Mouse (Mus musculus) CH12.LX (cell line): ENCODE data around the gene Iqsec2. TPM values are rescaled to one million over a fixed set of nuclear protein-coding genes. Genes with fewer than 3 reads are reported as not detected.

Experiments used
- DNase-seq: peaks from one replicate; pipeline ENCODE4 v3.0.0-alpha.2; 2013; ENCODE audit errors: extremely low read depth
- H3K27ac ChIP-seq: 2 replicates; pipeline ENCODE4 v1.5.1; 2012; ENCODE audit warnings: low read depth, mild to moderate bottlenecking, control low read depth, moderate library complexity; ENCODE audit not compliant: insufficient read depth
- H3K27me3 ChIP-seq: replicated peaks from 2 replicates; pipeline ENCODE3; 2012; ENCODE audit warnings: inconsistent platforms
- H3K36me3 ChIP-seq, 2 experiments: replicated peaks in 1 of 2; 2 replicates each; pipeline versions ENCODE3 to v1.6.1; 2012; ENCODE audit warnings: inconsistent platforms in 1 of 2, low read length in 1 of 2, mild to moderate bottlenecking in 1 of 2, mixed read lengths in 1 of 2, moderate library complexity in 1 of 2; ENCODE audit not compliant: control insufficient read depth in 1 of 2, insufficient read depth in 1 of 2
- H3K4me1 ChIP-seq, 2 experiments: 2 replicates each; pipeline ENCODE4 v1.6.1; 2012; ENCODE audit warnings: inconsistent platforms in 1 of 2, moderate library complexity in 1 of 2; ENCODE audit not compliant: insufficient read depth in 2 of 2, control insufficient read depth in 1 of 2
- H3K4me2 ChIP-seq: 2 replicates; pipeline ENCODE4 v1.6.1; 2012; ENCODE audit warnings: low read depth, mild to moderate bottlenecking, control low read depth; ENCODE audit not compliant: poor library complexity, insufficient read depth, severe bottlenecking
- H3K4me3 ChIP-seq, 3 experiments: fragments of 150-350 bp in 1 of 3; sonication (generic) in 1 of 3; replicated peaks in 1 of 3; 2 replicates each; pipeline versions ENCODE3 to v1.5.1; 2011 to 2012; ENCODE audit warnings: low read depth in 2 of 3, low read length in 2 of 3, mild to moderate bottlenecking in 2 of 3, moderate library complexity in 2 of 3, control low read depth in 1 of 3, improper control_type of control experiment in 1 of 3, inconsistent platforms in 1 of 3, mixed read lengths in 1 of 3; ENCODE audit not compliant: poor library complexity in 1 of 3
- H3K79me2 ChIP-seq: replicated peaks from 2 replicates; pipeline ENCODE4 v1.6.1; 2012; ENCODE audit warnings: mild to moderate bottlenecking, moderate library complexity; ENCODE audit not compliant: control insufficient read depth, poor library complexity, insufficient read depth, severe bottlenecking; ENCODE audit errors: extremely low read depth
- H3K9ac ChIP-seq: 2 replicates; pipeline ENCODE4 v1.6.1; 2012; ENCODE audit warnings: low read depth, mild to moderate bottlenecking, control low read depth, moderate library complexity; ENCODE audit not compliant: insufficient read depth
- H3K9me3 ChIP-seq: replicated peaks from 2 replicates; pipeline ENCODE3; 2012; ENCODE audit warnings: low read length, inconsistent platforms, mixed read lengths
- CHD1 ChIP-seq: IDR thresholded peaks from 2 replicates; pipeline ENCODE4 v1.6.1; 2012; ENCODE audit warnings: low read depth, low read length, improper control_type of control experiment, inconsistent platforms
- EP300 ChIP-seq: IDR thresholded peaks from 2 replicates; pipeline ENCODE4 v1.6.1; 2011; ENCODE audit warnings: low read length, improper control_type of control experiment
- HCFC1 ChIP-seq: IDR thresholded peaks from 2 replicates; pipeline ENCODE4 v1.6.1; 2012; ENCODE audit warnings: low read depth, mild to moderate bottlenecking, inconsistent platforms, low read length, improper control_type of control experiment
- JUN ChIP-seq: IDR thresholded peaks from 2 replicates; pipeline ENCODE4 v1.6.1; 2011; ENCODE audit warnings: low read depth, mild to moderate bottlenecking, low read length, improper control_type of control experiment, moderate library complexity; ENCODE audit not compliant: insufficient read depth
- JUND ChIP-seq: conservative IDR thresholded peaks from 2 replicates; pipeline ENCODE4 v1.6.1; 2011; ENCODE audit warnings: low read depth, low read length, improper control_type of control experiment
- MAX ChIP-seq: IDR thresholded peaks from 2 replicates; pipeline ENCODE4 v1.6.1; 2011; ENCODE audit warnings: low read length, improper control_type of control experiment
- MYC ChIP-seq: IDR thresholded peaks from 2 replicates; pipeline ENCODE4 v1.6.1; 2011; ENCODE audit warnings: low read depth, mild to moderate bottlenecking, improper control_type of control experiment, low read length
- POLR2AphosphoS2 ChIP-seq: IDR thresholded peaks from 2 replicates; pipeline ENCODE4 v1.6.1; 2011; ENCODE audit warnings: low read depth, low read length, improper control_type of control experiment
- RCOR1 ChIP-seq: conservative IDR thresholded peaks from 2 replicates; pipeline ENCODE4 v1.6.1; 2012; ENCODE audit warnings: low read depth, mild to moderate bottlenecking, inconsistent platforms, low read length, improper control_type of control experiment
- TCF12 ChIP-seq: IDR thresholded peaks from 2 replicates; pipeline ENCODE4 v1.6.1; 2014; ENCODE audit warnings: low read depth, mild to moderate bottlenecking, inconsistent platforms, low read length, improper control_type of control experiment
- USF2 ChIP-seq: conservative IDR thresholded peaks from 2 replicates; pipeline ENCODE4 v1.6.1; 2011; ENCODE audit warnings: low read depth, low read length, improper control_type of control experiment
- ZKSCAN1 ChIP-seq: IDR thresholded peaks from 2 replicates; pipeline ENCODE4 v1.6.1; 2012; ENCODE audit warnings: low read depth, inconsistent platforms, low read length, improper control_type of control experiment, borderline replicate concordance
- ZMIZ1 ChIP-seq: IDR thresholded peaks from 2 replicates; pipeline ENCODE4 v1.6.1; 2012; ENCODE audit warnings: low read depth, mild to moderate bottlenecking, inconsistent platforms, low read length, improper control_type of control experiment
- ZNF384 ChIP-seq: IDR thresholded peaks from 2 replicates; pipeline ENCODE4 v1.6.1; 2012; ENCODE audit warnings: low read depth, low read length, improper control_type of control experiment, inconsistent platforms
- dilution Hi-C: fragments of 300-500 bp; cut with MboI; formaldehyde crosslinking; loops from 2 replicates; pipeline ENCODE4 v1.14.3; 2020; ENCODE audit warnings: low sequenced_read_pairs; ENCODE audit not compliant: extremely low pct_unique_long_range_greater_than_20kb, extremely low pct_ligation_motif_present
- in situ Hi-C: fragments of 300-500 bp; cut with MboI; formaldehyde crosslinking; loops from 3 replicates; pipeline ENCODE4 v1.14.3; 2019; ENCODE audit warnings: low sequenced_read_pairs, low pct_ligation_motif_present, low pct_unique_long_range_greater_than_20kb, mixed read lengths
- polyA plus RNA-seq: library from polyadenylated mRNA; unstranded; fragments of >175 nt; gene quantifications from 2 replicates; pipeline ENCODE4 v1.2.1, GENCODE M21; 2012; ENCODE audit warnings: low read depth; ENCODE audit not compliant: insufficient read length
- total RNA-seq, 2 experiments: library from RNA; depleted of rRNA; stranded (reverse); fragments of 300-350 nt in 1 of 2; fragments of >200 nt in 1 of 2; gene quantifications; 2 replicates each; pipeline ENCODE4 v1.2.3; 2012 to 2014

Iqsec2 gene
- total and polyA plus RNA-seq, 3 experiments: 0.71 to 4.2 (median 1.8) TPM

DNA sequence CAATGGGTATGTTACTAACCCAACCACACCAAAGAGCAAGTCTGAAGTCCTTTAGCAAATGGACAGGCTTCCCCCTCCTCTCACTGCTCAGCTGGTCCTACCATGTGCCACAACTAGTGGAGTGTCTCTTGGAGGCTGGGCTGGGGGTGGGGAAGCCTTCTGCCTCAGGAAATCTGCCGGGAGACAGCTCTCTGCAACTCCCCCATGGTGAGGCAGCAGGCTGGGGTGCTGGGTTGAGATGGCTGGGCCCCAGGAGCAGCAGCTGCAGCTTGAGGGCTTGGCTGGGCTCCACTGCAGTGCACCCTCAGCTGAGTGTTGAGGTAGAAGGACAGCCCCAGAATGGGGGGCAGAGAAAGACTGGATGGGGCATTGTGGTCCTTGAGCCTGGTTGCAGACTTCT, 2.1 kb downstream of the Iqsec2 start:
- dilution Hi-C loops (no loop called here), in situ Hi-C loops (loop anchor here (5.0 kb wide), 1 partner anchor 89 kb away; no protein-coding TSS in a partner anchor)
- TF ChIP-seq USF2 (no peak), JUND (no peak), EP300 (no peak), MAX (no peak), POLR2AphosphoS2 (no peak), HCFC1 (no peak), CHD1 (no peak), RCOR1 (no peak), ZNF384 (no peak), ZKSCAN1 (no peak), TCF12 (no peak)
- Histone ChIP-seq H3K9me3 (no peaks in the 10 kb centered on the region), H3K27ac (no peak overlapping the region), H3K79me2 (no peaks in the 10 kb centered on the region), H3K4me3 (no peak overlapping the region), H3K4me2 (no peak overlapping the region), H3K27me3 (peaks cover 8% of the 10 kb centered on the region), H3K36me3 (no peaks in the 10 kb centered on the region), H3K4me1 (peaks cover 0 to 2% of the 10 kb centered on the region in 2 experiments; a peak in 3 of 4 replicates), H3K9ac (no peak overlapping the region)
- no peak for DNase-seq

DNA sequence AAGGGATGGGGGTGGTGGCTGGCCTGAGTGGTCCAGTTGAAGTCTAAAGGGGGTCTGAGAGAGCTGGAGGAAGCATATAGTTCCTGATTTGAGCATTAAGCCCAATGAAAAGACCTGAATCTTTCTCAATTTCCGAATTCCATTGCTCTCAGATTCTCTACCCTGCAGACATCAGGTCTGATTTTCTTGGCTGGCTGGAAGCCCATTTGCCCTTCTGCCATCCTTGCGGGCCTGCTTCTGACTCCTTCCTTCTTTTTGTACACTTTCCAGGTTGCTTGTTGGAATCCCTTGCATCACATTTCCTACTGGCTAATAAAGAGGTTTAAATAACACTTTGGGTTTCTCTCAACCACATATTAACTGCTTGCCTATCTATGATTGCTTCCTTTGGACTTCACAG, 2.6 kb downstream of the Iqsec2 start:
- in situ Hi-C loops: loop anchor here (5.0 kb wide), 1 partner anchor 89 kb away; no protein-coding TSS in a partner anchor
- TF ChIP-seq JUN (no peak), MYC (no peak), ZMIZ1 (no peak), TCF12 (no peak)
- Histone ChIP-seq H3K27me3 (peaks cover 8% of the 10 kb centered on the region), H3K4me2 (no peak overlapping the region), H3K79me2 (no peaks in the 10 kb centered on the region), H3K27ac (no peak overlapping the region), H3K9me3 (no peaks in the 10 kb centered on the region), H3K36me3 (no peaks in the 10 kb centered on the region), H3K9ac (no peak overlapping the region), H3K4me3 (no peak overlapping the region), H3K4me1 (peaks cover 0 to 2% of the 10 kb centered on the region in 2 experiments; a peak in 3 of 4 replicates)
- dilution Hi-C loops: no loop called here
- no peak for DNase-seq
